Mouse (Mus musculus) spleen, adult 12 weeks (tissue): Measurements from ENCODE around the gene Prdm4.

ENCODE experiments used
- DNase-seq: peaks from one replicate; pipeline ENCODE4 v3.0.0; 2022; ENCODE audit warnings: low spot score

Gene Prdm4

GRCm38 (mm10) chr10:85871698-85872478 is 45.1 kb downstream of the Prdm4 start:
- DNase-seq = peak; percentile 79

- DNase-seq = no peak
Measured at GRCm38 (mm10) chr10:85846105-85846862, 70.7 kb downstream of the Prdm4 start.
